Mouse (Mus musculus): ENCODE measurements at regions not wholly inside any gene's neighbourhood (a gene's known extent, or its start where the extent isn't known, plus 50 kb on each side); places are given as distances from the start of the nearest gene placed in this dataset.

DNA sequence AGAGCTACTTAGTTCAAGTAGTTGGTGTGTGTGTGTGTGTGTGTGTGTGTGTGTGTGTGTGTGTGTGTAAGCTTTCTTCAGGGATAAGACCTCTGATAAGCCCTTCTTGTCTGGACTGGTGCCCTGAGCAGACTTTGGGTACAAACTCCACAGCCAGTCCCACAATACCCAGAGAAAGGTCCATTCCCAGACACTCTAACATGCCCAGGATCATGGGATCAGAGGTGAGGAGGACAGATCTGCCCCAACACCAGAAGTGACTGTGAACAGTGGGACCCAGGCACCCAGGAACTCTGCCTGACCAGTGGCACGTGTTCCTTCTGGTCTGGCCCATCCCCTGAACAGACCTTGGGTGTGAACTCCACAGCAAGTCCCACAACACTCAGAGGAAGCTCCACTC is 208.9 kb downstream of the Gm11077 start:
- no peak for TF ChIP-seq CTCF (IDR thresholded peaks at IDR 0.05; ENCODE audit: control insufficient read depth, insufficient read depth, insufficient read length)
- no peak for TF ChIP-seq MYOD1 (IDR thresholded peaks at IDR 0.05; ENCODE audit: control insufficient read depth, insufficient read length, low read depth)

All from C2C12 (cell line).